Mouse (Mus musculus) erythroid progenitor cell, adult 5-6 weeks (primary cell): ENCODE data around the gene Clec3b. TPM values are rescaled to one million over a fixed set of nuclear protein-coding genes. Genes with fewer than 3 reads are reported as not detected.

ENCODE experiments used
- ATAC-seq: replicated peaks from 2 replicates; pipeline ENCODE4 v1.8.0; 2016; ENCODE audit warnings: moderate number of reproducible peaks, mild to moderate bottlenecking, moderate TSS enrichment, inconsistent platforms; ENCODE audit not compliant: poor library complexity, low FRiP score, severe bottlenecking
- total RNA-seq, 2 experiments: library from RNA; stranded (forward) in 1 of 2; stranded (reverse) in 1 of 2; fragments of 150-400 nt in 1 of 2; fragments of 186-747, 209-891 nt in 1 of 2; gene quantifications; 2 replicates each; pipeline versions ENCODE4 v1.2.3 to v1.2.4; 2015 to 2017; ENCODE audit warnings: low replicate concordance in 2 of 2

The Clec3b gene
- total RNA-seq, 2 experiments from 2014 or later, result not detected

DNA sequence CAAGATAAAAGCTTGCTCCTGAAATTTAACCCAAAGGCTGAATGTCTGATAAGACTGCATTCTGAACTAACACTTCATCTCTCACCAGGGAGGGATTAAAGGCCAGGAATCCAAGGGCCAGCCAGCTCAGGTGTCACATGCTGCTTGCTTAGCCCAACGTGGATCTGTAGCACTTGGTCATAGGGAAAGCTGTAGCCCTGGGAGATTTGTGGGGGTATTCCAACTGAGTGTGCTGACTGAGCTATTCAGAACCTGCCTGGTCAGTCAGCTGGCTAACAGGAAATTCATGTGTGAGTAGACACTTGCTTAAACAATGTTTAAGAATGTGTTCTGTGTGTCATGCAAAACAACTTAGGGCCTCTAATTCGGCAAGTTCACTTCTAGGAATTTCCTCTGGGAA lies 55.8 kb downstream of the Clec3b start:
- ATAC-seq, result no peak

DNA sequence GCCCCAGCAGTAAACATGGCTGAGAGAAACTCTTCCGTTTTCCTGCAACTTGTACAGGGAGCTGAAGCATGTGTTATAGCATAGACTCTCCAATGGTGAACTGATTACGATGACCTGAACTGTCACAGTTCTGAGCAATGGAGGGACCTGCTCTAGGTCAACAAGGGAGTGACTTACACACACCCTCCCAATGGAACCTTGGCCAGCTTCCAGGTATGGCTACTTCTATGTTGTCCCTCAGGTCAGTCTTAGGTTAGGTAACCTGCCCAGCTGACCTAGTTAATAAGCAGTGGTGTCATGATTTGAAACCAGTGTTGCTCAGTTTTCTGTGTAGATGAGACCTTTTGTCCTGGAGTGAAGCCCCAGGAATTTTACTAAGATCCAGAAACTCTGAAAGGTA lies 56.2 kb downstream of the Clec3b start:
- no peak for ATAC-seq

Other genes starting within 250 kb of the Clec3b start
- not detected in 2 replicates for gene Zfp105, start 227.9 kb upstream of the Clec3b start, total RNA-seq (2015; ENCODE audit: low replicate concordance)
- gene Zfp105, start 227.9 kb upstream of the Clec3b start, total RNA-seq (2017; ENCODE audit: low replicate concordance), result 3.1 TPM in 1 of 2 replicates, not detected in the other
- 18.4 and 28.5 TPM in 2 replicates for gene 1110059G10Rik, start 199.9 kb upstream of the Clec3b start, total RNA-seq (2015; ENCODE audit: low replicate concordance)
- 11.2 and 22.4 TPM in 2 replicates for gene 1110059G10Rik, start 199.9 kb upstream of the Clec3b start, total RNA-seq (2017; ENCODE audit: low replicate concordance)
- 408 and 434 TPM in 2 replicates for gene Kif15, start 199.9 kb upstream of the Clec3b start, total RNA-seq (2015; ENCODE audit: low replicate concordance)
- 484 and 1,059 TPM in 2 replicates for gene Kif15, start 199.9 kb upstream of the Clec3b start, total RNA-seq (2017; ENCODE audit: low replicate concordance)
- gene Tmem42, start 129.6 kb upstream of the Clec3b start, total RNA-seq (2015; ENCODE audit: low replicate concordance), result 5.4 TPM in 1 of 2 replicates, not detected in the other
- not detected in 2 replicates for gene Tmem42, start 129.6 kb upstream of the Clec3b start, total RNA-seq (2017; ENCODE audit: low replicate concordance)
- not detected in 2 replicates for gene Tgm4, start 116.2 kb upstream of the Clec3b start, total RNA-seq (2015; ENCODE audit: low replicate concordance)
- not detected in 2 replicates for gene Tgm4, start 116.2 kb upstream of the Clec3b start, total RNA-seq (2017; ENCODE audit: low replicate concordance)
- gene Zdhhc3, start 37.7 kb upstream of the Clec3b start, total RNA-seq (2015; ENCODE audit: low replicate concordance), result 20.5 and 26.3 TPM in 2 replicates
- 11.3 and 14.4 TPM in 2 replicates for gene Zdhhc3, start 37.7 kb upstream of the Clec3b start, total RNA-seq (2017; ENCODE audit: low replicate concordance)
- gene Exosc7, start 37.7 kb upstream of the Clec3b start, total RNA-seq (2015; ENCODE audit: low replicate concordance), result 14.3 and 21.6 TPM in 2 replicates
- gene Exosc7, start 37.7 kb upstream of the Clec3b start, total RNA-seq (2017; ENCODE audit: low replicate concordance), result 6.6 and 26.4 TPM in 2 replicates
- not detected in 2 replicates for gene Cdcp1, start 65.1 kb downstream of the Clec3b start, total RNA-seq (2015; ENCODE audit: low replicate concordance)
- not detected in 2 replicates for gene Cdcp1, start 65.1 kb downstream of the Clec3b start, total RNA-seq (2017; ENCODE audit: low replicate concordance)
- gene Tmem158, start 109.8 kb downstream of the Clec3b start, total RNA-seq (2015; ENCODE audit: low replicate concordance), result not detected in 2 replicates
- gene Tmem158, start 109.8 kb downstream of the Clec3b start, total RNA-seq (2017; ENCODE audit: low replicate concordance), result 2.1 TPM in 1 of 2 replicates, not detected in the other
- gene Lars2, start 216.0 kb downstream of the Clec3b start, total RNA-seq (2015; ENCODE audit: low replicate concordance), result 3,425 and 3,901 TPM in 2 replicates
- gene Lars2, start 216.0 kb downstream of the Clec3b start, total RNA-seq (2017; ENCODE audit: low replicate concordance), result 66.8 and 644 TPM in 2 replicates